In the genomic region with DNA sequence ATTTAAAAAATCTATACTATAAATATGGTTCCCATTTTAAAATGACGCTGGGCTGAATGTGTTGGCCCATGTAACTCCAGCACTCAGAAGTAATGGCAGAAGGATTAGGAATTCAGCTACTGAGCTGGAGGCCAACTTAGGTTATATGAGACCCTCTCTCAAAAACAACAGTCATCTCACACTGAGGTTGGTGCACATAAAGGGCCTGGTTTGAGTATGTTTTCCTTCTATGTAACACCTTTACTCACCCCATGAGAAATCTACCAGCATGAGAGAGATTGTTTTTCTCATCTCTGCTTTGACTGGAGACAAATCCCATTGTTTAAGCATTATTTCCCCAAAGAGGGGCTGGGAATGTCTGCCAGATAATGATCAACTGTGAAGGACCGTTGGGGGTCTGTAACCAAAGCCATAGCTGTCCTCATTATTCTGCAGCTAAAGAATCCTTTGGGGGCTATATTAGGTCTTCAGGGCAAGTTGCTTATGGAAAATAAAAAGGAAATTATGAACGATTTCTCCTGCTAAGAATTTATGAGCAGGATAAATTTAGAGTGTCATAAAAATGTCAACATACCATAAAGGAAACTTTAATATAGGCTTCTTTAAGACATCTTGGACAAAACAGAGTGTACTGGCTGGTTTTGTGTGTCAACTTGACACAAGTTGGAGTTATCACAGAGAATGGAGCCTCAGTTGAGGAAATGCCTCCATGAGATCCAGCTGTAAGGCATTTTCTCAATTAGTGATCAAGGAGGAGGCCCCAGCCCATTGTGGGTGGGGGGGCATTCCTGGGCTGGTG, we compare ENCODE assay signal across 14 mouse cellular contexts.
"Had no signal": no experiment of that assay in that cellular context is flagged by ENCODE, and none has a peak within 500 bp of the region (broad histone marks: within the 10 kb centered on the region; RNA-seq: fewer than 3 reads in every experiment).

No protein-coding gene starts in this region.

- DNase-seq: kidney, adult 2 months; kidney, postnatal 14 days; kidney, postnatal 4 days; left cerebral cortex, postnatal 4 days; liver, embryonic 13.5 days; lung, adult 2 months; lung, postnatal 14 days; thymus, adult 18-20 months; thymus, postnatal 36 days had no signal

- ATAC-seq: intestine, postnatal 0 days; midbrain, embryonic 15.5 days had no signal

- H3K36me3 ChIP-seq: kidney, embryonic 15.5 days; liver, embryonic 13.5 days; midbrain, embryonic 12.5 days; midbrain, embryonic 15.5 days had no signal

- H3K4me2 ChIP-seq: kidney, embryonic 15.5 days; liver, embryonic 13.5 days; midbrain, embryonic 12.5 days; midbrain, embryonic 15.5 days had no signal

- H3K4me3 ChIP-seq: kidney, embryonic 15.5 days; liver, embryonic 13.5 days; midbrain, embryonic 12.5 days; midbrain, embryonic 15.5 days had no signal

- H3K27ac ChIP-seq: kidney, embryonic 15.5 days; liver, embryonic 13.5 days; macrophage; midbrain, embryonic 12.5 days; midbrain, embryonic 15.5 days had no signal

- H3K27me3 ChIP-seq: kidney, embryonic 15.5 days; liver, embryonic 13.5 days; midbrain, embryonic 12.5 days; midbrain, embryonic 15.5 days had no signal

- H3K4me1 ChIP-seq: kidney, embryonic 15.5 days; liver, embryonic 13.5 days; midbrain, embryonic 12.5 days; midbrain, embryonic 15.5 days had no signal

- H3K9me3 ChIP-seq: kidney, embryonic 15.5 days; liver, embryonic 13.5 days; midbrain, embryonic 12.5 days; midbrain, embryonic 15.5 days had no signal

- H3K9ac ChIP-seq: kidney, embryonic 15.5 days; liver, embryonic 13.5 days; midbrain, embryonic 12.5 days; midbrain, embryonic 15.5 days had no signal
